Mouse (Mus musculus) large intestine, adult 2 months (tissue): ENCODE measurements around the gene Fnbp1. TPM values are rescaled to one million over a fixed set of nuclear protein-coding genes. Genes with fewer than 3 reads are reported as not detected.

Source experiments
- DNase-seq: peaks from one replicate; pipeline ENCODE4 v3.0.0-alpha.2; 2012; ENCODE audit warnings: low read depth, low spot score
- WGBS: fragments of 180-500 bp; shearing (Covaris S2); methylation state at CpG from one replicate; pipeline ENCODE4 v1.1.7; 2018; 5-methylcytosine and 5-hydroxymethylcytosine counted together
- polyA plus RNA-seq: library from polyadenylated mRNA; depleted of rRNA; stranded (reverse); fragments of >200 nt; gene quantifications from 2 replicates; pipeline ENCODE4 v1.2.3, GENCODE M21; 2012

Gene Fnbp1
- polyA plus RNA-seq, 1 experiment, result 24.3 TPM

DNA sequence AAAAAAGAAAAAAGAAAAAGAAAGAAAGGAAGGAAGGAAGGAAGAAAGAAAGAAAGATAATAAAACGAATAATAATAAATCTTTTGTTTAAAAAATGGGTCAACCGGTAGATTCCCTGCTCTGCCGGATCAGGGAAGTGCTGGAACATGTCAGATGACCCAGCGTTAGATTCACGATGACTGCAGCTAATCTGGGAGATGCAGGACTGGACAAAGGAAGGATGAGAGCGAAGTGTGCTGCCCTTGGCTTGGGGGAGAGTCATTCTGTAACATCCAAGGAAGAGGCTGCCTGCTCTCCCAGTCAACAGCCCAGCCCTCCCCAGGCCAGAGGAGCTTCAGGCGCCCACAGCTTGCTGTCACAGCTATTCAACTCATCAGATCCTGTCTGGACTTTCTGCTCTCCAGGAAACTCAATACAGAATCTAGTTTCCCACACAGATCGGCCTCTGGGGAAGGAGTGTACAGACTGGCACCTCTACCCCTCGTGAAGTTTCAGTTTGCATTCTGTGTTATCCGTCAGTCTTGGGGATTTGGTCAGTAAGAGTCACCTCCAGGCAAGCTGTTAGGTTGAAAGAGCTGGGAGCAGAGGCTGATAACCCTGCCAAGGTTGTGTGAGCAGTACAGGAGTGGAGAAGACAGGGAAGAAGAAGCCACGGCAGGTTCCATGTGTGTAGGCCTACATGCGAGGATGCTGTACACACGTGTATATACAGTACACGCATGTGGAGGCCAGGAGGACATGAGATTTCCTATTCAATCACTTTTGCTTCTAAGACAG lies 11.9 kb downstream of the Fnbp1 start:
- 72% methylated on average over 14 of the region's 14 CpGs for WGBS

DNA sequence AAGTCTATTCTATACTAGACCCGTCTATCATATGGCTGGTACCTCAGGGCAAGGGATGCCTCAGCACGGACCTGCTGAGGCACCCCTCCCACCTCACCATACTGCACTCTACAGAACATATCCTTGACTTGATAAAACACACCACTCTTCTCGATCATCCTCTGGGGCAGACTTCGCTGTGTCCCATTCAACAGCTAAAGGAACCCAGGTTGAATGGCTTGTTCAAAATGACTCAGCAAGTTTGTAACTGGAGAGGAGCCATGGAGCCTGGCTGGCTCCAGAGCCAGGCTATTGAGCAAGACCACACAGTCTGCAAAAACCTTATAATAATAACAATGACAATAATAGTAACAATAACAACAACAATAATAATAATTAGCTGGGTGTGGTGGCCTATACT lies 13.9 kb downstream of the Fnbp1 start:
- WGBS, result 56% methylated on average over 4 of the region's 4 CpGs
- no peak for DNase-seq

More for the DNA sequence above, 11.9 kb downstream of the Fnbp1 start:
- no peak for DNase-seq

DNA sequence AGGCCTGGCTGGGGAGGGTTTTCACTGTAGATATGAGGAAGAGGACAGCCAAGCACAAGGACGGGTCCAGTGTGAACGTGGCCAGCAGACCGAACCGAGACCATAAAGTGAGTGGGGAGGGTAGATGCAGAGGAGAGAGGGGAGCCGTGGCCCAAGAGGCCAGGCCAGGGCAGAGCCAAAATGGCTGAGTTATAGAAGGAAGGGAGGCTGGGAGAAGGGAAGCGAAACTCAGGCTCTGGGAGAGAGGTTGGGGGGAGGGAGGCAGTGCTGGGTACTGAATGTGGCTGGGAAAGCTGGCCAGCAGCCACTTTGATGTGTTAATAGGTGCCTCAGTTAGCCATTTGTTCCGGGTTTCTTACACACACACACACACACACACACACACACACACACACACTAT lies 14.6 kb downstream of the Fnbp1 start:
- 19% methylated on average over 7 of the region's 7 CpGs for WGBS
- DNase-seq, result no peak

DNA sequence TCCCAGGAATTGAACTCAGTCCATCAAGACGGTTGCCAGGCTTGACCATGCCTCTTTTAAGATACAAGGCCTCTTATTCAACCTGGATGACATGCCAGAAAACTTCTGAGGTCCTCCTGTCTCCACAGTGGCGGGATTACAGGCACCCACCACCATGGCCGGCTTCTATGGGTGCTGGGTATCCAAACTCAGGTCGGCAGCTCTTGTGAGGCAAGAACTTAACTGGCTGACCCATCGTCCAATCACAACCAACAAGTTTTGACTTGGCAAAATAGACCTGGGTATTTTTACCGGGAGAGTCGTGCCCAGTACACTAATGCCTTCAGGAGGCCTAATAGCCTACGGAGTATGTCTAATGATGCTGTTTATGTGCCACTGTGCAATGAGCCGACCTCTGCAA lies 15.8 kb downstream of the Fnbp1 start:
- DNase-seq, result no peak
- WGBS, result 88% methylated on average over 9 of the region's 9 CpGs

DNA sequence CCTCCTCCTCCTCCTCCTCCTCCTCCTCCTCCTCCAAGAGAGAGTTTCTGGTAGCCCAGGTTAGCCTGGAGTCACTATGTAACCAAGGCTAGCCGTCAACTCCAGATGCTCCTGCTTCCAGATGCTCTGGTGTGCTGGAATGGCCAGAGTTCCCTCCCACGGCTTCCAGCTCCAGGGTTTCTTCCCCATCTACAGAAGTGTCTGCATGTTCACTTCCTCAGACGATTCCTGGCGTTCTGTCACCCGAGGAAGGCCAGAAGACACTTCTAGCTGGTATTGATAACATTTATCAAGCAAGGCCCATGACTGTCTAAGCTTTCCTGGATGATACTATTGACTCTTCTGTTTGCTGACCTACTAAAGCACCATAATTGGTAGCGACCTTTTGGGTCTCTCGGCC lies 16.7 kb downstream of the Fnbp1 start:
- no peak for DNase-seq
- 72% methylated on average over 7 of the region's 7 CpGs for WGBS

DNA sequence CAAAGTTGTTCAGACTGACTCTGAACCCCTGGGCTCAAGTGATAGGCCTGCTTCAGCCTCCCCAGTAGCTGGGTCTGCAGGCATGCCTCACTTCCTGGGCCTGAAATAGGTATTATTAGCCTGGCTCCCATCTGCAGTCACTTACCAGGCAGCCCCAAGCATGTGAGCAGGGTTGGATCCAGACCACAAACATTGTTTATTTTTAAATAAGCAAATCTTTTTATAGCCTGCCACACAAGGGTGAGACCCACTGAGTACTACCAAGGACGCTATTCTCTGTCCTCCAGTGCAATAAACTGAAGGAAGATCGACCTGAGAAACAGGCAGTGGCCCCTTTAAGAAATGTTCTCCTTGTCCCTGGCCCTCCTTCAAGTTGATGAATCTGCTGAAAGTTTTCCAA lies 17.1 kb downstream of the Fnbp1 start:
- DNase-seq, result no peak
- WGBS, result 7% methylated on average over 2 of the region's 2 CpGs

DNA sequence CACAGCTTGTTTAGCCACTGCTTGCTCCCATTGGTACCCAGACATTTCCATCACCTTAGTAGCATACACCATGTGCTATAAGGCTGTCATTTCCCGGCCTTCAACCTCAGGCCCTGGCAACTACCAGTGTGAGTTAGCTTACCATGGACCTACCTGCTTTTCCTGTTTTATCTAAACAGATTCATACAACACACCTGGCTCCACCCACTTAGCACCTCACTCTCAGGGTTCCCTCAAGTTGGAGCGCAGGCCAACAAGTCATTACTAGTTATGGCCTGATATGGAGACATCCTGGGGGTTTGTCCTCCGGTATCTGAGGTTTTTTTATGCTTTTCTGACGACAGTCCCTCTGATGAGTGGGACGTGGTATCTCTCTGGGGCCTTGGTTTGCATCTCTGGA lies 18.3 kb downstream of the Fnbp1 start:
- no peak for DNase-seq
- WGBS, result 91% methylated on average over 5 of the region's 5 CpGs

DNA sequence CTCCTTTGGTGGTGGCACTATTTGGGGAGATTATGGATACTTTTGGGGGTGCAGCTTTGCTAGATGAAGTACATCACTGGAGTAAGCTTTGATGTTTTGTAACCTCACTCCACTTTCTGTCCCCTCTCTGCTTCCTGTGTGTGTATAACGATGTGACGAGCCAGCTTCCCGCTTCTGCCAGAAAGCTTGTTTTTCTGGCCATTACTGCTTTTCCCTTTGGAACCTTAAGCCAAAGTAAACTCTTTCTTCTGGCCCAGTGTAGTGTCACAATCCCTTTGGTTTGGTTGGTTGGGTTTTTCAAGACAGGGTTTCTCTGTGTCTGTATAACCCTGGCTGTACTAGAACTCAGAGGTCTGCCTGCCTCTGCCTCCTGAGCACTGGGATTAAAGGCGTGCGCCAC lies 19.0 kb downstream of the Fnbp1 start:
- no peak for DNase-seq
- 85% methylated on average over 5 of the region's 5 CpGs for WGBS

DNA sequence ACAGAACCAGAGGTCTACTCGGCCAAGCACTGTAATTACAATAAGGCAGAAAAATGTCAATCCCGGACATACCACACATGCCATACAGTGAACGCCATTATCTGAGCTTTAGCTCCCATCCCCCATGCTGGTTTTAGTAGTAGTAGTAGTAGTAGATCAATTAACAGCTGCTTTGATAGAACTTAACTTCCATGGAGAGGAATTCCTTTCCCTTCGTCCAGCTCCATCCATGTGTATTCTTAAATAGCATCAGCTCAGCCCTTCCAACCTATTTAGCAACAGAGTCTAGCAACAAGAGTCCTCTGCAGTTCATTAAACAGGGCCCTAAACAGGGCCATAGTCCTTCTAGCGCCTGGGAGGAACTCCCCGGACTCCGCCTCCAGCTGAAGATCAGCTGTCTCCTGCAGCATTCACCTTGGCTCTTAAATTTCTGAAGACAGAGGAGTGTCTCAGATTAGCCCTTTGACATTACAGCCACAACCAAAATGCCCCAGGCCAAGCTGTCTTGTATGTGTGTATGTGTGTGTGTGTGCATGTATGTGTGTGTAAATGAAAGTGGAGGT lies 20.6 kb downstream of the Fnbp1 start:
- WGBS, result 70% methylated on average over 7 of the region's 7 CpGs
- DNase-seq, result no peak

DNA sequence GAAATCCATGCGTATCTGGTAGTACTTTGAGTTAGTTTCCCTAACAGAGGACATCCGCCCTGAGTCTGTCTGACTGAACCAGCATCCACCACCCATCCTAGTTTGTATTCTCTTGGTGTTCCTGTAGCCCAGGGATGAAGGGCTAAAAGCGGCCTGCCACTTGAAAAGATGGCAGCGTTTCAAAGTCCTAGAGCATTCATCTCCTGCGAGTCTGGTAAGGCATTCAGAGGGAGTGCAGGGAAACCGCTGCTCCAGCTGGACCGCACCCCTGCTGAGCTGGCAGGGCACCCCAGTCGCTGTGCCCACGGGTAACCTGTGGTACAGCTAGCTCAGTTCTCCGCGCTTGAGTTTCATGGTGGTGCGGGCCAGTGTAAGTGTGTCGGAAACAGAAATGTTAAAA lies 22.0 kb downstream of the Fnbp1 start:
- WGBS, result 72% methylated on average over 13 of the region's 13 CpGs
- DNase-seq, result no peak

DNA sequence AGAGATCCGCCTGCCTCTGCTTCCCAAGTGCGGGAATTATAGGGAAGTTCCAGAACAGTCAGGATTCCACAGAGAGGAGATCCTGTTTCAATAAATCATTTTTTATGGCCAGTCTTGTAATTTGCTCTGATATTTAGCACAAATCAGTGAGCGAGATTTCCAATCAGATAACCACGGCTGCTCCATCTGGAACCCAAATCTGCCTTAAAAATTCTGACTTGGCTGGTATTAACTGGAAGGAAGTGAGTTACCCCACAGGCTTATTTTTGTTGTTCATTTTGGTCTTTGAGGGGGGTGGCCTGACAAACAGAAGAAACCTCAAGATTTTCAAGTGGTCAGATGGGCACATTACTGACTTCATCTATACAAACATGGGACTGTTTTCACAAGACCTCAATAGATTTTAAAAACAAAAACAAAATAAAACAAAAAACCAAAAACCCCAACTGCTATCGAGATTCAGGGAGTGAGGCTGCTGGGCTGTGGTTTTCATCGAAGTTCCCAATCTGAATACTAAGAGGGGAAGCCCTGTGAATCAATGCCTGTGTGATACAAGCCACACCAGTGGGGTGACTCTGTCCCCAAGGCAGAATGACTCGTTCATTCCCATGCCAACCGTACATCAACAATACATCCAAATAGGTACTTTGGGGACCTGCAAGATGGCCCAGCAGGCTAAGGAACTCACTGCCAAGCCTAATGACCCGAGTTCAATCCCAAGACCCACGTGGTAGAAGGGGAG lies 23.0 kb downstream of the Fnbp1 start:
- DNase-seq, result no peak
- 79% methylated on average over 10 of the region's 10 CpGs for WGBS

DNA sequence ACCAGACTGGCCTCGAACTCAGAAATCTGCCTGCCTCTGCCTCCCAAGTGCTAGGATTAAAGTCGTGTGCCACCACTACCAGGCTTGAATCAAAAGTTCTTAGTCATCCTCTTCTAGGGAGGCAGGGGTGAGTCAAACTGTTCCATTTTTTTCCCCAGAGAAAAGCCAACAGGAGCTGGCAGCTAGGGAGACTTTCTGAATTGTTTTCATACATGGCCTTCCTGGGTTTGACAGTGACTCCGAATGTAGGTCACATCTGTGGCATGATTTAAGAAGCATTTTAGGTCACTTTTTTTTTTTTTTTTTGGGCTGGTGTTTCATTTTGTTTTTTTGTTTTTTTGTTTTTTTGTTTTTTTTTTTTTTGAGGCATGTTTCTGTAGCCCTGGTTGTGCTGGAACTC lies 23.6 kb downstream of the Fnbp1 start:
- 82% methylated on average over 3 of the region's 3 CpGs for WGBS
- no peak for DNase-seq

DNA sequence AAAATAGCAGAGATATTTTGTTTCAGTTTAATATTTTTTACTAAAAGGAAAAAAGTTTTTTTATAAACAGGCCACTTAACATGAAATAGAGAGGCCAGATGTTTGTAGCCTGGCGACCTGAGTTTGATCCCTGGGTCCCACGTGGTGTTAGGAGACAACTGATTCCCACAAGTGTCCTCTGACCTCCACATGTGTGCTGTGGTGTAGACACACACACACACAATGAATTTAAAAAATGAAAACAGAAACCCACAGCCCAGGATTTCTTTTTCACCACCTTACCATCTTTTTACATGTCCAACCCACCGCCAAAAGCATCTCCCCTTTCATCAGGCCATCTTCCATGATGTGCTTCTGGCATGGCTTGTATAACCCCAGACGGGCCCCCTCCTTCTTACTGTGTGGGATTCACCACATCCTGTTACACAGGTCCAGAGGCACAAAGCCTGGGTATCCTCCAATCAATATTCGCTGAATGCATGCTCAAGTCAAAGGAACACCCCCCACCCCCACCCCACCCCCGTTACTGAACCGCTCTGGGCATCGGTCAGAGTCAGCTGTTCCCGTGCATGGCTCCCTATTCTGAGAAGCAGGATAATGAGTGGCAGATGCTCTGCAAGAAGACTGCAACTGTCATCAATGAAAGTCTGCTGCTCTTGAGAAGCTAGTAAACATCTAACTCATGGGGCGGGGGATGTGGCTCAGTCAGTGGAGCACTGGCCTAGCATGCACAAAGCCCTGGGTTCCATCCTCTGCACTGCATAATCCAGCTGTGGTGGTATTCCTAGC lies 25.7 kb downstream of the Fnbp1 start:
- no peak for DNase-seq
- WGBS, result 69% methylated on average over 10 of the region's 10 CpGs

DNA sequence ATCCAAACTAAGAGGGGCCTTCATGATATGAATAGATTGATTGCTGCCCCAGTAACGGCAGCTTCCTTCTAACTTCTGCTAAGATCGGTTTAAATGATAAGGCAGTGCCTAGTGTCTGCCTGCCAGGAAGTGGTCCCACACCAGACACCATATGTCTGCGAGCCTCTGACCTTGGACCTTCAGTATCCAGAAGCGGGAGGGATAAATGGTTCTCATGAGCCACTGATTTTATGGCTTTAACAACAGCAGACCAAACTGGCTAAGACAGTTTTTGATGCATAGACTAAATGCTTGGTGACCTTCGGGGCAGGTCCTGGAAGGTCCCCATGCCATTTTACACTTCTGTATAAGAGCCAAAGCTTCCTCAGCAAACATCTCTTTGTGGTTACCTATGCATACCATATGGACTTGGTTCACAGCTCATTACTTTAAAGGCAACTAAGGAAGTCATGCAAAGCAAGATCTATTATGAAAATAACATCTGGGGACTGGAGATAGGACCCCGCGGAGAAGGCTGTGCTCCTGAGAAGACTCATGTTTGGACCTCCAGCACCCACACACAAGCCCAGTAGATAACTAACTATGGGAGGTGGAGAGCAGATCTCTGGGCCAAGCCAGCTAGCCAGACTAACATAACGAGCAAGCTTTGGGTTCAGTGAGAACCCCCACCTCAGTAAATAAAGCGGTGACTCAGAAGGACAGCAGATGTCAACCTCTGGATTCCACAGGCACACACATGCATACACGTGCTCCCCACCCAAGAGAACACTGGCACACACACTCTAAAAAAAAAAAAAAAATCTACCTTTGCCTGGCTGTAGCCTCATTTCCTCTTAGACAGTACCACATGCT lies 26.5 kb downstream of the Fnbp1 start:
- WGBS, result 41% methylated on average over 10 of the region's 10 CpGs
- DNase-seq, result no peak

DNA sequence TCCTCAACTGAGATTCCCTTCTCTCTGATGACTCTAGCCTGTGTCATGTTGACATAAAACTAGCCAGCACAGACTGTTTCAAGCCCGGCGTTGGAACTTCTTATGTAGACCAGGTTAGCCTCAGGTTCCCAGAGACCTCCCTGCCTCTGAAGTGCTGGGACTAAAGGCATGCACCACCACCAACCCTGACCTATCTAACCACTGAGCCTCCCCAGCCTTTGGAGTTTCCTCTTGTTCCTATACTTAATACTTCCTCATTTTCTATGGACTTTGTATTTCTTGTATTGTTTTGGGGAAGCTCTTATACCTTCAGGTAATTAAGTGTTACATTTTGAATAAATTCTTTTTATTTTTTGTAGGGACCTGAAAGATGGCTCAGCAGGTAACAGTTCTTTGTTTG lies 27.6 kb downstream of the Fnbp1 start:
- DNase-seq, result no peak
- 93% methylated on average over 2 of the region's 2 CpGs for WGBS

DNA sequence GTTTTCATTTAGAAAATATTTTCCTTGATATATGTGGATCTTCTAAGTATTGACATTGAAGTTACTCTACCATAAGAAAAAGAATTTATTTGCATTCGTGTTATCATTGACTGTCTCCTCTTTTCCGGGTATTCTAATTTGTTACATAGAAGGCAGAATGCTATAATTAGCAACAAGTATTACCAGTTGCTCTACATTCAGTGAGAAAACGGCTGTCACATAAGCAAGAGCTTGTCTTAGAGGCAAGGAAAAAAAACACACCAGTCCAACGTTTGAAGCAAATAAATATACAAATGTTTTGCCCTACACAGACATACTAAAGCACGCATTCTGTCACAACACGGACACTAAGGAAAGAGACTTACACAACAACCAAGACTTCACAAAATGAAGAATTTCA lies 30.1 kb downstream of the Fnbp1 start:
- DNase-seq, result no peak
- WGBS, result 65% methylated on average over 6 of the region's 6 CpGs

DNA sequence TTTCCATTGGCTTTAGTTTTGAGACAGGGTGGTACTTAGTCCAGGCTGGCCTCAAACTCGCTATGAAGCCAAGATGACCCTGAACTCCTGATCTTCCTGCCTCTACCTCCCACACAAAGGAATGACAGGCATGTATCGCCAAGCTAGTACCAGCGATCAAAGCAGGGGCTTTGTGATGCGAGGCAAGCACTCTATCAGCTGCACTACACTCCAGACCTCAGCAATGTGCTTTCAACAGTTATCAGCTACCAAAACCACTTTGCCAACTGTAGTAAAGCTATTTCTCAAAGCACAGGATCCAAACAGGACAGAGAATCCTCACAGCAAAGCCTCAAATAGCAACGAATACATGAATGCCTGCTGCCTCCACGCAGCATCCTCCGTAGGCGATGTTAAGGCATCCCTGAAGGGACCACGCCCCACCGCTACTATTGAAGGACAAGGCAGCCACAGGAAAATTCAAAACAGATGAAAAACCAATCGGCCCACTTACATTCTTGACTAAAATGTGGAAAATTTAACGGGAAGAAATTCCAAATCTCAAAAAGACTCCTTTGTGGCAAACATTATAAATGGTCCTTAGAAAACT lies 31.8 kb downstream of the Fnbp1 start:
- DNase-seq, result no peak
- 79% methylated on average over 12 of the region's 12 CpGs for WGBS

DNA sequence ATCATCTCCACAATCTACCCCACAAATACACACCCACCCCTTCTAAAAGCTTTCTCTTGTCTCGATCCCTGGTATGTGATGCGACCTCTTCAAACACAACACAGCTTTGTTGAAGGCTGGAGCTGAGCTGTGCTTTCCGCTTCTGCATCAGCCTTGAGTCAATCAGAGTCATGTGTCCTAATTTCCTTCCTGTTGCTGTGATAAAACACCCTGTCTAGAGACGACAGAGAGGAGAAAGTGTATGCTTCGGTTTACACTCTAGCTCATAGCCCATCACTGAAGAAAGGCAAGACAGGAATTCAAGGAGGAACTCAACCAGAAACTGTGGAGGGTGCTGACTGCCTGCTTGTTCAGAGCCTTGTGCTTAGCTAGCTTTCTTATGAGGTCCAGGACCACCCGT lies 33.6 kb downstream of the Fnbp1 start:
- WGBS, result 72% methylated on average over 6 of the region's 6 CpGs
- DNase-seq, result no peak
